Mouse (Mus musculus): ENCODE data around the gene Rnf40. TPM values are rescaled to one million over a fixed set of nuclear protein-coding genes. Genes with fewer than 3 reads are reported as not detected.
"Not testable (repeated sequence)": the region's sequence is repeated elsewhere in the genome, so short reads cannot be mapped to it uniquely, and the experiment has no call there.

The Rnf40 gene
- polyA plus RNA-seq, 1 experiment from 2014 or later = 31.4 TPM

DNA sequence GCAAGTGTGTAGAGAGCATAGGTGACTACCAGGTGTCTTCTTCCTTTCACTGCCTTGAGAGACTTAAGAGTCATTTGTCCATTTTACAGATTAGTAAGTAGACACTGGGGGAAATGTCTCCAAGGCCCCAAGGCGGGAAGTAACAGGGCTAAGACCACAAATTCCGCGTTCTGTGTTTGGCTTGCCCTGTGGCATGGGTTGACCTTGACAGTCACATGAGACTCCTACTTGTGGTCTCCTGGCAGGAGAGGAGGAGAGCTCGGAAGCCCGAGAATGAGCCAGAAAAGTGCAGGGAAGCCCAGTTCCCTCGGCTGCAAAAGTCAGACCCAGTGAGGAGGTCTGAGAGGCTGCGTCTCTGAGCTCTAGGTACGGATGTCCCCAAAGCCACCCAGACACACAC, 24.9 kb downstream of the Rnf40 start:
- ATAC-seq (ENCODE audit: low FRiP score) = no peak
- H3K27ac ChIP-seq (ENCODE audit: low read depth, low read length) = no peak overlapping the region

DNA sequence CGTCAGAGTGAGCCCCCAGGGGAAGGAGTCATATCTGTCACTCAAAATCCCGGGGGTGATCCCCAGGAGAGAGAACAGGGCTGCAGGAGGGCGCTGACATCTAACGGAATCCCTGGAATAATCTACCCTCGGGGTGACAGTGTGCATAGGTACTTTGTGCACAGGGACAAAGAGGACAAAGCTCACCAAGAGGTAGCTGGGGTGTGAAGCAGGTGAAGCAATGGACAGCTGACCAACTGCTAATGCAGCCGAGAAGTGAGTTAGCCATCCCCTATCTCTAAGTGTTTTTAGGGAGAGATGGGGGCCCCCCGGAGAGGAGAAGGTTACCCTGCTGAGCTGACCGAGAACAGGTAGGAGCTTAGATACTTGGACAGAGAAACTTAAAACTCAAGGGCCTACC, 25.5 kb downstream of the Rnf40 start:
- Histone ChIP-seq H3K4me3 (ENCODE audit: low read depth, low read length) (peak overlapping the region; percentile 99), H3K27me3 (ENCODE audit: control insufficient read depth, insufficient read depth, low read length) (no peaks in the 10 kb centered on the region), H3K4me2 (replicated peaks; ENCODE audit: low read depth, low read length) (peak overlapping the region; percentile 74), H3K4me1 (replicated peaks; ENCODE audit: control insufficient read depth, insufficient read depth, low read length) (peaks cover 6% of the 10 kb centered on the region; the same call in 1 of the 2 replicates), H3K36me3 (ENCODE audit: control insufficient read depth, insufficient read depth, low read length) (peaks cover 27% of the 10 kb centered on the region), H3K27ac (ENCODE audit: low read depth, low read length) (no peak overlapping the region), H3K9me3 (ENCODE audit: control insufficient read depth, low read length) (no peaks in the 10 kb centered on the region), H3K9ac (ENCODE audit: low read depth, low read length) (peak overlapping the region; percentile 97)
- ATAC-seq (ENCODE audit: low FRiP score) = no peak
- WGBS = 25% methylated on average over 8 of the region's 8 CpGs
- no peak for DNase-seq (ENCODE audit: low spot score)

More for the DNA sequence above, 24.9 kb downstream of the Rnf40 start:
- peak overlapping the region; percentile 99 for H3K4me3 ChIP-seq (ENCODE audit: low read depth, low read length)
- peak overlapping the region; percentile 97; the same call in 1 of the 2 replicates for H3K9ac ChIP-seq (ENCODE audit: low read depth, low read length)
- H3K4me1 ChIP-seq (replicated peaks; ENCODE audit: control insufficient read depth, insufficient read depth, low read length) = peaks cover 6% of the 10 kb centered on the region; the same call in 1 of the 2 replicates
- peaks cover 27% of the 10 kb centered on the region for H3K36me3 ChIP-seq (ENCODE audit: control insufficient read depth, insufficient read depth, low read length)
- no peak for DNase-seq (ENCODE audit: low spot score)
- H3K9me3 ChIP-seq (ENCODE audit: control insufficient read depth, low read length) = no peaks in the 10 kb centered on the region
- peak overlapping the region; percentile 74; the same call in 1 of the 2 replicates for H3K4me2 ChIP-seq (replicated peaks; ENCODE audit: low read depth, low read length)
- no peaks in the 10 kb centered on the region for H3K27me3 ChIP-seq (ENCODE audit: control insufficient read depth, insufficient read depth, low read length)
- WGBS = 87% methylated on average over 8 of the region's 8 CpGs

GRCm38 (mm10) chr7:127614511-127614890, 25.9 kb downstream of the Rnf40 start:
- Histone ChIP-seq H3K9ac (ENCODE audit: low read depth, low read length) (peak overlapping the region; percentile 97), H3K27me3 (ENCODE audit: control insufficient read depth, insufficient read depth, low read length) (no peaks in the 10 kb centered on the region), H3K36me3 (ENCODE audit: control insufficient read depth, insufficient read depth, low read length) (peaks cover 27% of the 10 kb centered on the region), H3K4me1 (replicated peaks; ENCODE audit: control insufficient read depth, insufficient read depth, low read length) (peaks cover 6% of the 10 kb centered on the region; the same call in 1 of the 2 replicates), H3K27ac (ENCODE audit: low read depth, low read length) (peak overlapping the region; percentile 81), H3K4me3 (ENCODE audit: low read depth, low read length) (peak overlapping the region; percentile 99), H3K4me2 (replicated peaks; ENCODE audit: low read depth, low read length) (peak overlapping the region; percentile 74), H3K9me3 (ENCODE audit: control insufficient read depth, low read length) (no peaks in the 10 kb centered on the region)
- WGBS = 2% methylated on average over 34 of the region's 44 CpGs
- ATAC-seq (ENCODE audit: low FRiP score) = peak; percentile 28; the same call in 1 of the 2 replicates
- DNase-seq (ENCODE audit: low spot score) = peak; percentile 65

GRCm38 (mm10) chr7:127614891-127615843, 26.6 kb downstream of the Rnf40 start, which contains the start of gene Zfp629:
Gene Zfp629, minus strand, starts transcription at chr7:127615797.
- peak within 1 kb of the TSS; percentile 74 for H3K4me2 ChIP-seq (replicated peaks; ENCODE audit: low read depth, low read length)
- H3K9ac ChIP-seq (ENCODE audit: low read depth, low read length) = peak within 1 kb of the TSS; percentile 97
- peak within 1 kb of the TSS; percentile 81 for H3K27ac ChIP-seq (ENCODE audit: low read depth, low read length)
- 0% methylated on average over 30 of the region's 50 CpGs for WGBS
- H3K4me1 ChIP-seq (replicated peaks; ENCODE audit: control insufficient read depth, insufficient read depth, low read length) = peaks cover 6% of the 10 kb centered on the region; the same call in 1 of the 2 replicates
- H3K4me3 ChIP-seq (ENCODE audit: low read depth, low read length) = peak within 1 kb of the TSS; percentile 99
- H3K9me3 ChIP-seq (ENCODE audit: control insufficient read depth, low read length) = no peaks in the 10 kb centered on the region
- ATAC-seq (ENCODE audit: low FRiP score) = peak; percentile 94
- H3K36me3 ChIP-seq (ENCODE audit: control insufficient read depth, insufficient read depth, low read length) = peaks cover 23% of the 10 kb centered on the region
- H3K27me3 ChIP-seq (ENCODE audit: control insufficient read depth, insufficient read depth, low read length) = no peaks in the 10 kb centered on the region
- DNase-seq (ENCODE audit: low spot score) = peak; percentile 95

DNA sequence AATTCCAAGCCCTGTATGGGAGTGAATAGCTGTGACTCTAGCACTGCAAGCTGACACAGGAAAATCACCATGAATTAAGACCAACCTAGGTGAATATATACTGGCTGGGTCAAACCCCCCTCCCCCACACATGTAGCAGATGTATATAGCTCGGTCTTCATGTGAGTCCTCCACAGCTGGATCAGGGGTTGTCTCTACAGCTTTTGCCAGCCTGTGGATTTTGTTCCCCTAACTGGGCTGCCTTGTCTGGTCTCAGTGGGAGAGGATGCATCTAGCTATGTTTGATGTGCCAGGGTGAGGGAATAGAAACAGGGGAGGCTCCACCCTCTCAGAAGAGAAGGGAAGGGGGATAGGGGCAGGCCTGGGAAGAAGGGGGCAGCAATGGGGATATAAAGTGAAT, 27.8 kb downstream of the Rnf40 start:
- H3K9me3 ChIP-seq (ENCODE audit: control insufficient read depth, low read length) = no peaks in the 10 kb centered on the region
- no peak overlapping the region for H3K27ac ChIP-seq (ENCODE audit: low read depth, low read length)
- H3K27me3 ChIP-seq (ENCODE audit: control insufficient read depth, insufficient read depth, low read length) = no peaks in the 10 kb centered on the region
- ATAC-seq (ENCODE audit: low FRiP score) = no peak
- H3K9ac ChIP-seq (ENCODE audit: low read depth, low read length) = no peak overlapping the region
- peaks cover 6% of the 10 kb centered on the region; the same call in 1 of the 2 replicates for H3K4me1 ChIP-seq (replicated peaks; ENCODE audit: control insufficient read depth, insufficient read depth, low read length)
- WGBS = 91% methylated on average over 1 of the region's 1 CpGs
- H3K4me3 ChIP-seq (ENCODE audit: low read depth, low read length) = no peak overlapping the region; the same call in 1 of the 2 replicates
- no peak for DNase-seq (ENCODE audit: low spot score)
- H3K4me2 ChIP-seq (replicated peaks; ENCODE audit: low read depth, low read length) = peak overlapping the region; percentile 74
- H3K36me3 ChIP-seq (ENCODE audit: control insufficient read depth, insufficient read depth, low read length) = peaks cover 12% of the 10 kb centered on the region

GRCm38 (mm10) chr7:127616881-127617280, 28.3 kb downstream of the Rnf40 start:
- DNase-seq (ENCODE audit: low spot score) (no peak), ATAC-seq (ENCODE audit: low FRiP score) (no peak)
- Histone ChIP-seq H3K4me3 (ENCODE audit: low read depth, low read length) (no peak overlapping the region), H3K27ac (ENCODE audit: low read depth, low read length) (no peak overlapping the region), H3K4me2 (replicated peaks; ENCODE audit: low read depth, low read length) (no peak overlapping the region), H3K36me3 (ENCODE audit: control insufficient read depth, insufficient read depth, low read length) (peaks cover 7% of the 10 kb centered on the region), H3K4me1 (replicated peaks; ENCODE audit: control insufficient read depth, insufficient read depth, low read length) (peaks cover 6% of the 10 kb centered on the region; the same call in 1 of the 2 replicates), H3K27me3 (ENCODE audit: control insufficient read depth, insufficient read depth, low read length) (no peaks in the 10 kb centered on the region), H3K9me3 (ENCODE audit: control insufficient read depth, low read length) (no peaks in the 10 kb centered on the region), H3K9ac (ENCODE audit: low read depth, low read length) (no peak overlapping the region)
- WGBS = 100% methylated on average over 1 of the region's 1 CpGs

GRCm38 (mm10) chr7:127617962-127618361, 29.4 kb downstream of the Rnf40 start:
- ATAC-seq (ENCODE audit: low FRiP score) (no peak), DNase-seq (ENCODE audit: low spot score) (no peak)
- no peak overlapping the region for H3K9ac ChIP-seq (ENCODE audit: low read depth, low read length)
- 38% methylated on average over 2 of the region's 2 CpGs for WGBS
- H3K4me2 ChIP-seq (replicated peaks; ENCODE audit: low read depth, low read length) = no peak overlapping the region
- no peak overlapping the region for H3K27ac ChIP-seq (ENCODE audit: low read depth, low read length)
- H3K4me3 ChIP-seq (ENCODE audit: low read depth, low read length) = no peak overlapping the region
- no peaks in the 10 kb centered on the region for H3K27me3 ChIP-seq (ENCODE audit: control insufficient read depth, insufficient read depth, low read length)
- H3K9me3 ChIP-seq (ENCODE audit: control insufficient read depth, low read length) = no peaks in the 10 kb centered on the region
- peaks cover 6% of the 10 kb centered on the region; the same call in 1 of the 2 replicates for H3K4me1 ChIP-seq (replicated peaks; ENCODE audit: control insufficient read depth, insufficient read depth, low read length)
- H3K36me3 ChIP-seq (ENCODE audit: control insufficient read depth, insufficient read depth, low read length) = no peaks in the 10 kb centered on the region

GRCm38 (mm10) chr7:127618402-127618801, 29.8 kb downstream of the Rnf40 start:
- not testable (repeated sequence) for H3K4me2 ChIP-seq (replicated peaks; ENCODE audit: low read depth, low read length); H3K36me3 ChIP-seq (ENCODE audit: control insufficient read depth, insufficient read depth, low read length); H3K4me3 ChIP-seq (ENCODE audit: low read depth, low read length); H3K9ac ChIP-seq (ENCODE audit: low read depth, low read length); H3K27me3 ChIP-seq (ENCODE audit: control insufficient read depth, insufficient read depth, low read length); ATAC-seq (ENCODE audit: low FRiP score); H3K9me3 ChIP-seq (ENCODE audit: control insufficient read depth, low read length); DNase-seq (ENCODE audit: low spot score); H3K27ac ChIP-seq (ENCODE audit: low read depth, low read length); H3K4me1 ChIP-seq (replicated peaks; ENCODE audit: control insufficient read depth, insufficient read depth, low read length)
- WGBS = 92% methylated on average over 6 of the region's 8 CpGs
